Mouse (Mus musculus) liver, embryonic 14.5 days (tissue): ENCODE measurements at regions not wholly inside any gene's neighbourhood (a gene's known extent, or its start where the extent isn't known, plus 50 kb on each side); places are given as distances from the start of the nearest gene placed in this dataset.

Source experiments
- CTCF ChIP-seq: IDR thresholded peaks from 2 replicates; pipeline ENCODE4 v1.5.1; 2016; ENCODE audit warnings: antibody characterized with exemption, low read depth, control low read depth
- EP300 ChIP-seq: IDR thresholded peaks from 2 replicates; pipeline ENCODE4 v1.6.1; 2016; ENCODE audit warnings: antibody characterized with exemption, low read depth

DNA sequence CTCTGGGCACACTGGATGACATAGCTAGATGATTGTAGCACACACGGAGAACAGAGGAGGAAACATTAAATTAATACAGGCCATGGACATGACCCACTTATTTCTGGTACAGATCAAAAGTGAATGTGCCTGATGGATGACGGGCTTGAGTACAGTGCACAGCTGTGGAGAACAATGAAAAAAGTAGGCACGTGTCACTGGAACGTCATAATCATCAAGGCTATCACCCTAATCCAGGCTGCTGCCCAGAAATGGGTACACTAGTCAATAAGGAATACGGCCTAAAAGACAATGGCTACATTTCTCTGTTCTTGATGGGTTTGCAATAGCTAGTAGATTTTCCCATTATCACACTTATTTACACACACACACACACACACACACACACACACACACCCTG is 118.3 kb upstream of the Prdm1 start:
- TF ChIP-seq CTCF (no peak), EP300 (no peak)
